14 mouse cellular contexts compared by ENCODE assay signal in the genomic region with DNA sequence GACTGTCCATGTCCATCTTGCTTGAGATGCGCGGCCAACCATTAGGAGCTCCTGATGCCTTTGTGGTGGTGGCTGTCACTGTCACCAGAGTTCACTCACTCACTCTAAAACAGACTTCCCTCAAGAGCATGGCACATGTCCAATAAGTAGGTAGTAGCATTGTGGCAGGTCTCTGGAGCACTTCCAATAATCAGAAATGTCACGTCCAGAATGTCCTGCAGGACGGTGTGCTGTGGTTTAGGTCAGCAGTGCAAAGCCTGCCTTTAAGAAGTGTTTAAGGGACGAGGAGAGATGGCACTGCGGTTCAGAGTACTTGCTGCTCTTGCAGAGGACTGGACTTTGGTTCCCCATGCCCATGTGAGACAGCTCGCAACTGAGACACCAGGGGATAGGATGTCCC.
"Had no signal": no experiment of that assay in that cellular context is flagged by ENCODE, and none has a peak within 500 bp of the region (broad histone marks: within the 10 kb centered on the region; RNA-seq: fewer than 3 reads in every experiment).

No protein-coding gene starts in this region.

- H3K9me3 ChIP-seq: kidney, embryonic 15.5 days; liver, embryonic 13.5 days; midbrain, embryonic 10.5 days; midbrain, embryonic 13.5 days; neural tube, embryonic 13.5 days had no signal

- H3K4me3 ChIP-seq: kidney, embryonic 15.5 days; left cerebral cortex, adult 2 months; liver, embryonic 13.5 days; megakaryocyte, embryonic 14.5 days; midbrain, embryonic 10.5 days; midbrain, embryonic 13.5 days; myocyte; neural tube, embryonic 13.5 days had no signal

- H3K9ac ChIP-seq: kidney, embryonic 15.5 days; liver, embryonic 13.5 days; midbrain, embryonic 13.5 days; neural tube, embryonic 13.5 days had no signal

- H3K4me2 ChIP-seq: kidney, embryonic 15.5 days; liver, embryonic 13.5 days; midbrain, embryonic 13.5 days; neural tube, embryonic 13.5 days had no signal

- H3K27me3 ChIP-seq: kidney, embryonic 15.5 days; liver, embryonic 13.5 days; megakaryocyte, embryonic 14.5 days; midbrain, embryonic 13.5 days; neural tube, embryonic 13.5 days had no signal

- H3K36me3 ChIP-seq: kidney, embryonic 15.5 days; liver, embryonic 13.5 days; midbrain, embryonic 10.5 days had no signal

- DNase-seq: kidney, postnatal 36 days; layer of hippocampus, postnatal 36 days; liver, embryonic 13.5 days; lung, adult 2 months; thymus, adult 18-20 months; thymus, postnatal 36 days had no signal

- H3K27ac ChIP-seq: kidney, embryonic 15.5 days; left cerebral cortex, adult 2 months; liver, embryonic 13.5 days; midbrain, embryonic 10.5 days; midbrain, embryonic 13.5 days; neural tube, embryonic 13.5 days had no signal

- H3K4me1 ChIP-seq: kidney, embryonic 15.5 days; liver, embryonic 13.5 days; megakaryocyte, embryonic 14.5 days; midbrain, embryonic 10.5 days had no signal

- ATAC-seq: midbrain, embryonic 13.5 days; midbrain, embryonic 16.5 days had no signal
